Mouse (Mus musculus) ES-Bruce4 (cell line): ENCODE data around the gene Ppp4r1. TPM values are rescaled to one million over a fixed set of nuclear protein-coding genes. Genes with fewer than 3 reads are reported as not detected.

Experiments used
- H3K27ac ChIP-seq: 2 replicates; pipeline ENCODE4 v1.5.1; 2012; ENCODE audit warnings: low read length, inconsistent platforms; ENCODE audit not compliant: insufficient read depth
- H3K27me3 ChIP-seq: 2 replicates; pipeline ENCODE4 v1.6.1; 2012; ENCODE audit warnings: mild to moderate bottlenecking, low read length, inconsistent platforms; ENCODE audit not compliant: control insufficient read depth, poor library complexity, insufficient read depth, severe bottlenecking
- H3K36me3 ChIP-seq: 2 replicates; pipeline ENCODE4 v1.6.1; 2012; ENCODE audit warnings: inconsistent platforms, mild to moderate bottlenecking, low read length, moderate library complexity; ENCODE audit not compliant: control insufficient read depth, poor library complexity, insufficient read depth, severe bottlenecking
- H3K4me1 ChIP-seq: one replicate; pipeline ENCODE4 v1.8.1; 2011; ENCODE audit warnings: low read length; ENCODE audit not compliant: control insufficient read depth, insufficient read depth
- H3K4me3 ChIP-seq: 2 replicates; pipeline ENCODE4 v1.5.1; 2011; ENCODE audit warnings: low read depth, mild to moderate bottlenecking, low read length
- H3K9ac ChIP-seq: 2 replicates; pipeline ENCODE4 v1.6.1; 2012; ENCODE audit warnings: low read depth, mild to moderate bottlenecking, inconsistent platforms; ENCODE audit not compliant: poor library complexity, severe bottlenecking
- H3K9me3 ChIP-seq: replicated peaks from 2 replicates; pipeline ENCODE4 v1.6.1; 2012; ENCODE audit warnings: mild to moderate bottlenecking, low read length, inconsistent platforms; ENCODE audit not compliant: control insufficient read depth, poor library complexity, insufficient read depth, severe bottlenecking
- CTCF ChIP-seq: IDR thresholded peaks from one replicate; pipeline ENCODE4 v1.8.1; 2011; ENCODE audit warnings: low read depth, low read length
- EP300 ChIP-seq: IDR thresholded peaks from 2 replicates; pipeline ENCODE4 v1.6.1; 2011; ENCODE audit warnings: low read depth, low read length; ENCODE audit not compliant: insufficient read depth
- POLR2A ChIP-seq: IDR thresholded peaks from one replicate; pipeline ENCODE4 v1.8.1; 2011; ENCODE audit warnings: low read length; ENCODE audit not compliant: insufficient read depth
- polyA plus RNA-seq: library from polyadenylated mRNA; stranded (reverse); fragments of >200 nt; gene quantifications from 2 replicates; pipeline ENCODE4 v1.2.4, GENCODE M21; 2011; ENCODE audit warnings: low read depth; ENCODE audit not compliant: missing spikeins, insufficient read depth, insufficient read length

The Ppp4r1 gene
- polyA plus RNA-seq, 1 experiment, result 48.4 TPM

DNA sequence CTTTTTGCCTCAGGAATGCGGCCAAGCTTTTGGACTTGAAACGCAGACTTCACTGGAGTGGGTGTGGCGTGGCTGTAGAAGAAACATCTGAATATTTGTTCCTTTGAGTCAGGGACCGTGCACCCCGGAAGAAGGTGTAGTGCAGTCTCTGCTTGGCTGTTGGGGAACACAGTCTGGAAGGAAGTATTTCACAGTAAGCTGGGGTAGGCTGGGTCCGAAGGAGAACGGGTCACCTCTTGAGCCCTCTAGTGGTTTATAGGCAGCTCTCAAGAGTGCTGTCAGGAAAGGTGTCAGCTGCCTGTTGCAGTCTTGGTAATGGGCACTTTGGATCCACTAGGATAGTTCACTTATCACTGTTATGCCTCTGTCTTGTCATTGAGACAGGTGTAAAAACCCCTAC, 3.9 kb downstream of the Ppp4r1 start:
- TF ChIP-seq EP300, result no peak
- peak; percentile 37 for TF ChIP-seq CTCF
- H3K9me3 ChIP-seq, result no peaks in the 10 kb centered on the region; the same call in 1 of the 2 replicates
- no peaks in the 10 kb centered on the region for H3K27me3 ChIP-seq
- no peak overlapping the region for H3K9ac ChIP-seq
- H3K27ac ChIP-seq, result no peak overlapping the region
- no peaks in the 10 kb centered on the region for H3K36me3 ChIP-seq
- H3K4me3 ChIP-seq, result no peak overlapping the region
- H3K4me1 ChIP-seq, result peaks cover 4% of the 10 kb centered on the region

DNA sequence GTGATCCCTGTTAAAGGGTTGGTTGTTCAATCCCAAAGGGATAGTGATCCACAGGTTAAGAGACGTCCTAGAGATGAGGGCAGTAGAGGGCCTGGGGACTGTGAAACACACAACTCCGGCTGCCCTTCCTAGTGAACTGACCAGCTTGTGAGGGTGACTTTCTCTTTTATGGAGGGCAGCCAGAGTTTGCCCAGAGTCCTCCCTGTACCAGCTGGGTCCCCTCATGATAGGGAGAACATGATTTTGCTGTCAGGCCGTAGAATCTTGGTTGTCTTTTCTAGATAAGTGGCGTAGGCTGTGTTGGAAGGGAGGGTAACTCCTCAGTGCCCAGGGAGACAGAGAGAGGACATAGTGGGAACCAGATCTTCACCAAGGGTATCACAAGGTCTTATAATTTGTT, 4.9 kb downstream of the Ppp4r1 start:
- Histone ChIP-seq H3K27me3 (no peaks in the 10 kb centered on the region), H3K4me3 (no peak overlapping the region), H3K9me3 (no peaks in the 10 kb centered on the region; the same call in 1 of the 2 replicates), H3K36me3 (no peaks in the 10 kb centered on the region), H3K9ac (no peak overlapping the region), H3K4me1 (peaks cover 4% of the 10 kb centered on the region), H3K27ac (no peak overlapping the region)
- TF ChIP-seq POLR2A (no peak), CTCF (no peak), EP300 (no peak)

DNA sequence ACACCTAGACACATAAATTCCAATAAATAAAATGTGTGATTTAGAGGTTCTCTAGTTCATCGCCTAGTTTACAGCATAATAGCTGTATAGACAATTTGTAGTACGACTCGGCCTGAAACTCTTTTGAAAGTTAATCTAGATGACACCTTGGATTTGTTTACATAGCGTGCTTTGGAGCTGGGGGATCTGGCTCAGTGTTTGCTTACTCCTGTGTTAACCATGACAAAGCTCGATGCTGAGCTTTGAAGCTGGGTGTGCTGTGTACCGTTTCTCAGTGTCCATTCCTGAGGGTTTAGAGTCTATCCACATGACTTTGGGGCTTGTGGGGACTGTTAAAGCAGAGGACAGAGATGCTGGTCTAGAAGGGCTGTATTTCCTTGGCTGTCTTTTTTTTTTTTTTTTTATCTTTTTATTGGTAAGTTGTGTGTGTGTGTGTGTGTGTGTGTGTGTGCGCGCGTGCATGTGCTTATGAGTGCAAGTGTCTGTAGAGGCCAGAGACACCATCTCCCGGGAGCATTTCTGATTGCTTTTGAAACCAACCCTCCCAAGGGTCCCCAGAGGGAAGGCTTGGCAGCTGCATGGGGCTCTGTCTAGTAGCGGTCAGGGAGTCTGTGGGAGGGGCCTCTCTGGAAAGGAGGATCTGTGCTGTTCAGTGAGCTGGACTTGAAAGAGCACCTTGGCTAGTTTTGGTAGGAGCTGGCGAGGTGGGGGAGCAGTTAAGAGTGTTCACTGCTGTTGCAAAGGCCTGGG, 6.3 kb downstream of the Ppp4r1 start:
- H3K4me3 ChIP-seq, result no peak overlapping the region
- no peaks in the 10 kb centered on the region for H3K27me3 ChIP-seq
- no peak for TF ChIP-seq EP300
- H3K9ac ChIP-seq, result no peak overlapping the region
- H3K36me3 ChIP-seq, result no peaks in the 10 kb centered on the region
- peaks cover 4% of the 10 kb centered on the region for H3K4me1 ChIP-seq
- no peaks in the 10 kb centered on the region; the same call in 1 of the 2 replicates for H3K9me3 ChIP-seq
- H3K27ac ChIP-seq, result no peak overlapping the region

GRCm38 (mm10) chr17:65789576-65789975, 7.2 kb downstream of the Ppp4r1 start:
- H3K36me3 ChIP-seq, result no peaks in the 10 kb centered on the region
- TF ChIP-seq POLR2A (no peak), EP300 (no peak), CTCF (no peak)
- no peak overlapping the region for H3K9ac ChIP-seq
- H3K4me3 ChIP-seq, result no peak overlapping the region
- no peaks in the 10 kb centered on the region for H3K27me3 ChIP-seq
- H3K9me3 ChIP-seq, result no peaks in the 10 kb centered on the region; the same call in 1 of the 2 replicates
- H3K4me1 ChIP-seq, result peaks cover 5% of the 10 kb centered on the region
- no peak overlapping the region for H3K27ac ChIP-seq

- Histone ChIP-seq H3K36me3 (no peaks in the 10 kb centered on the region), H3K4me1 (peaks cover 8% of the 10 kb centered on the region), H3K27me3 (no peaks in the 10 kb centered on the region), H3K27ac (no peak overlapping the region), H3K4me3 (no peak overlapping the region), H3K9ac (no peak overlapping the region), H3K9me3 (no peaks in the 10 kb centered on the region)
- TF ChIP-seq POLR2A (no peak), CTCF (no peak), EP300 (no peak)
Observed at GRCm38 (mm10) chr17:65791161-65791560, 8.8 kb downstream of the Ppp4r1 start.

DNA sequence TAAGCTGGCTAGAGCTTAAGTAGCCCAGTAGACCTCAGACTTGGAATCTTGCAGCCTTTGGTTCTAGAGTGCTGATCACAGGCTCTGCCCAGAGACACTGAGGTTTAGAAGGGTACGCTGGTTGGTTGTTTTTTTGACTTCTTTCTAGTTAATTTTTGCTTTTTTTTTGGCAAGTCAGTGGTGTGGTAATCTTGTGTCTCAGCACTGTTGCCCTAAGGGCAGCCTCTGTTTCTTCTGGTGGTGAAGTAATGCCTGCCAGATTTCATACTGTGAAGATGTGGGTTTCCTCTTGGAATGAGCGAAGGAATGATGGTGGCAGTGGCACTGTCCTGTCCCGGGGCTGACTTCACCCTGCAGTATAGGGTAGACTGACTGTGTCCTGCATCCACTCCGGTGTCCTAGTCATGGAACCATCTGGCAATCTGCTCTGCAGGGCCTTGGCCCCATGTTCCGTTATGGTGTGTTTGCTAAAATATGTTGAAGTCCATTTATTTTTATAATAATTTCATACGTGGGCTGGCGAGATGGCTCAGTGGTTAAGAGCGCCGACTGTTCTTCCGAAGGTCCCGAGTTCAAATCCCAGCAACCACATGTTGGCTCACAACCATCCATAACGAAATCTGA, 11.0 kb downstream of the Ppp4r1 start:
- Histone ChIP-seq H3K9ac (no peak overlapping the region), H3K4me3 (no peak overlapping the region), H3K9me3 (no peaks in the 10 kb centered on the region), H3K27ac (no peak overlapping the region), H3K27me3 (no peaks in the 10 kb centered on the region), H3K4me1 (peaks cover 10% of the 10 kb centered on the region), H3K36me3 (no peaks in the 10 kb centered on the region)
- TF ChIP-seq POLR2A (no peak), CTCF (no peak), EP300 (no peak)
